Mouse (Mus musculus): ENCODE data around the gene Rbfox3. TPM values are rescaled to one million over a fixed set of nuclear protein-coding genes. Genes with fewer than 3 reads are reported as not detected.

Rbfox3 gene
- polyA plus RNA-seq, 1 experiment from 2014 or later = 0.09 TPM

DNA sequence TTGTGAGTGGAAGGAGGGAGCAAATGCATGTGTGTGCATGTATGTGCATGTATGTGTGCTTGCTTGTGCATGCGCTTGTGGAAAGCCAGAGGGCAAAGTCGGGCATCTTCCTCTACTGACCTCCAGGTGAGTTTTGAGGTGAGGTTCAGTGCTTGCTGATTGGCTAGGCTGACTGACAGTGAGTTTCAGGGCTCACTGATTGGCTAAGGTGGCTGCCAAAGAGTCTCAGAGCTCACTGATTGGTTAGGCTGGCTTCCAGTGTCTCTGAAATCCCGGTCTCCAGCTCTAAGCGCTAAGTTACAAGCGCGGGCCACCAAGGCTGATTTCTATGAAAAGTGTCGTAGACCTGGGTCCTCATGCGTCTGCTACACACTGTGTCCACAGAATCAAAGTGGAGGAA lies 185.0 kb downstream of the Rbfox3 start:
- Histone ChIP-seq H3K4me1 (ENCODE audit: control insufficient read depth, insufficient read depth, low read length) (no peaks in the 10 kb centered on the region), H3K4me3 (ENCODE audit: low read length) (no peak overlapping the region), H3K27me3 (ENCODE audit: control insufficient read depth, insufficient read depth, low read length) (no peaks in the 10 kb centered on the region), H3K27ac (ENCODE audit: low read length) (no peak overlapping the region), H3K9me3 (replicated peaks; ENCODE audit: control insufficient read depth, low read length) (no peaks in the 10 kb centered on the region), H3K4me2 (ENCODE audit: low read depth, low read length) (no peak overlapping the region), H3K9ac (ENCODE audit: low read length) (no peak overlapping the region), H3K36me3 (ENCODE audit: control insufficient read depth, insufficient read depth) (no peaks in the 10 kb centered on the region)
- 74% methylated on average over 8 of the region's 8 CpGs for WGBS
- no peak for ATAC-seq (replicated peaks; ENCODE audit: extremely low read depth, insufficient read depth, low FRiP score)

DNA sequence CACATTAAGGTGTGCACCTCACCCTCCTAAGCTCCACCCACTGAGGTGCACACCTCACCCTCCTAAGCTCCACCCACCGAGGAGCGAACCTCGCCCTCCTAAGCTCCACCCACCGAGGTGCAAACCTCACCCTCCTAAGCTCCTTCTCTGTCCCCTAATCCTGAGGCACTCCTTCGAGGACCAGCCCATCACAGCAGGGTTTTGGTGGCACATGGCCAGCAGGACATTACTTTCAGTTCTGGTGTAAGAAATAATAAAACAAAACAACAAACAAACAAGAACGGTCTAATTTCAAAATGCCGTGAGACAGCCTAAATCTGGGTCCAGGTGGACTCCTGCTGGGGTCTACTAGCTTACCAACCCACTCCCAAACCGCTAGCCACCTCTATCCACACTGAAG lies 187.0 kb downstream of the Rbfox3 start:
- Histone ChIP-seq H3K4me3 (ENCODE audit: low read length) (no peak overlapping the region), H3K9me3 (replicated peaks; ENCODE audit: control insufficient read depth, low read length) (no peaks in the 10 kb centered on the region), H3K27me3 (ENCODE audit: control insufficient read depth, insufficient read depth, low read length) (no peaks in the 10 kb centered on the region), H3K9ac (ENCODE audit: low read length) (no peak overlapping the region), H3K36me3 (ENCODE audit: control insufficient read depth, insufficient read depth) (no peaks in the 10 kb centered on the region), H3K4me1 (ENCODE audit: control insufficient read depth, insufficient read depth, low read length) (no peaks in the 10 kb centered on the region), H3K27ac (ENCODE audit: low read length) (no peak overlapping the region), H3K4me2 (ENCODE audit: low read depth, low read length) (no peak overlapping the region)
- no peak for ATAC-seq (replicated peaks; ENCODE audit: extremely low read depth, insufficient read depth, low FRiP score)
- 82% methylated on average over 8 of the region's 8 CpGs for WGBS

DNA sequence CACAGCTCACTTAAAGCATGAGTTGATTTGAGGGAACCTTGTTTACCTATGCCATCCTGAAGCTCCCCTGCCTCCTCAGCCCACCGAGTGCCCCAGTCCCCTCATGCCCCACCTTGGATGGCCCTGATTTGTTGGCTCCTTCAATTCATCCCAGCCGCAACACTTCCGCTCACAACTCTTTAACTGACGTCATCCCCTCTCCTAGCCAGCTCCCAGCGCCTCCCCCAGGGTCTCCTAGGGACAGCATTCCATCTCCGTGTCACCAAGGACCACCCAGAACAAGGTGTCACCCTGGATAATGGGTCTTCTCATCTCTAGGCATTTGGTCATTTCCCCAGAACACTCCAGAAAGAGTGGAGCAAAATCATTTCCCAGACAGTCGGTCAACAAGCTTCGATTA lies 188.2 kb downstream of the Rbfox3 start:
- H3K4me2 ChIP-seq (ENCODE audit: low read depth, low read length) = no peak overlapping the region
- no peaks in the 10 kb centered on the region for H3K36me3 ChIP-seq (ENCODE audit: control insufficient read depth, insufficient read depth)
- no peaks in the 10 kb centered on the region for H3K27me3 ChIP-seq (ENCODE audit: control insufficient read depth, insufficient read depth, low read length)
- no peaks in the 10 kb centered on the region for H3K9me3 ChIP-seq (replicated peaks; ENCODE audit: control insufficient read depth, low read length)
- ATAC-seq (replicated peaks; ENCODE audit: extremely low read depth, insufficient read depth, low FRiP score) = no peak
- WGBS = 48% methylated on average over 8 of the region's 8 CpGs
- no peak overlapping the region for H3K27ac ChIP-seq (ENCODE audit: low read length)
- no peak overlapping the region for H3K9ac ChIP-seq (ENCODE audit: low read length)
- H3K4me1 ChIP-seq (ENCODE audit: control insufficient read depth, insufficient read depth, low read length) = no peaks in the 10 kb centered on the region
- H3K4me3 ChIP-seq (ENCODE audit: low read length) = no peak overlapping the region

DNA sequence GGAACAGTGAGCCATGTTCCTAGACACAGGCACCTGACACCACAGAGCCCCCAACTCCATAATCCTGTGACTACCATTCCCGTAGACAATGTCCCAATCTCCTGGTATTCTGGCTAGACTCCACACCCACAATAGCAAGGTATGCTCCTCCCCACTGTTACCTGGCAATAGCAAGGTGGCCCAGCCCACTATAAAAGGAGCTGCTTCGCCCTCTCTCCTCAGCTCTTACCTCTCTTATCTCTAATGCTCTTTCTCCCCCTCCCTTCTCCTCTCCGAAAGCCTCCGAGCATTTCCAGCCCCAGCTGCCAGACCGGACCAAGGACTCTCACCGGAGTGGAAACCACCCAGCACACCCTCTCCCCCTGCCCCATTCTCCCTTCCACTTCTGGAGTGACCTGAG lies 189.5 kb downstream of the Rbfox3 start:
- no peaks in the 10 kb centered on the region for H3K27me3 ChIP-seq (ENCODE audit: control insufficient read depth, insufficient read depth, low read length)
- no peak overlapping the region for H3K27ac ChIP-seq (ENCODE audit: low read length)
- no peak overlapping the region for H3K9ac ChIP-seq (ENCODE audit: low read length)
- H3K4me2 ChIP-seq (ENCODE audit: low read depth, low read length) = no peak overlapping the region
- no peak overlapping the region for H3K4me3 ChIP-seq (ENCODE audit: low read length)
- no peaks in the 10 kb centered on the region for H3K36me3 ChIP-seq (ENCODE audit: control insufficient read depth, insufficient read depth)
- no peaks in the 10 kb centered on the region for H3K9me3 ChIP-seq (replicated peaks; ENCODE audit: control insufficient read depth, low read length)
- 37% methylated on average over 6 of the region's 6 CpGs for WGBS
- H3K4me1 ChIP-seq (ENCODE audit: control insufficient read depth, insufficient read depth, low read length) = no peaks in the 10 kb centered on the region
- ATAC-seq (replicated peaks; ENCODE audit: extremely low read depth, insufficient read depth, low FRiP score) = no peak

- Histone ChIP-seq H3K4me3 (ENCODE audit: low read length) (no peak overlapping the region), H3K9ac (ENCODE audit: low read length) (no peak overlapping the region), H3K9me3 (replicated peaks; ENCODE audit: control insufficient read depth, low read length) (no peaks in the 10 kb centered on the region), H3K27ac (ENCODE audit: low read length) (no peak overlapping the region), H3K36me3 (ENCODE audit: control insufficient read depth, insufficient read depth) (no peaks in the 10 kb centered on the region), H3K27me3 (ENCODE audit: control insufficient read depth, insufficient read depth, low read length) (no peaks in the 10 kb centered on the region; the same call in 1 of the 2 replicates), H3K4me1 (ENCODE audit: control insufficient read depth, insufficient read depth, low read length) (no peaks in the 10 kb centered on the region), H3K4me2 (ENCODE audit: low read depth, low read length) (no peak overlapping the region)
- 79% methylated on average over 26 of the region's 26 CpGs for WGBS
- ATAC-seq (replicated peaks; ENCODE audit: extremely low read depth, insufficient read depth, low FRiP score) = no peak
These were observed 196.5 kb downstream of the Rbfox3 start for GRCm38 (mm10) chr11:118714601-118715524.

DNA sequence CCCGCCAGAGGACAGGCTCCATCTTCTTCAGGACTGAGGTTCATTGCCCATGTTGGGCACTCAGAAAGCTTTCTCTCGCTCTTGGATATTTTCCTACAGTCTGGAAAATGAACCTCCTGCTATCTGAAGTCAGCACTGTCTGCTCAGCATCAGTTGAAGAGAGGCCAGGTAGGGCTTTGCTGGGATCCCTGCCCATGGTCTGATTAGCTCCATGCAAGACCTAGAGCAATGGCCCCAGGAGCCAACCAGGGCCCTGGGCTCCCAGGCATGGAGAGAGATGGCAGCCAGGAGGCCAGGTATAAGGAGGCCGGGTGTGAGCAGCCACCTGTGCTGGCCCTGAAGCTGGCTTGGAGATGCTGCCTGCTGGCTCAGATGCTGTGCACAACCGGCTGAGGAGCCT lies 198.6 kb downstream of the Rbfox3 start:
- Histone ChIP-seq H3K27ac (ENCODE audit: low read length) (no peak overlapping the region), H3K4me1 (ENCODE audit: control insufficient read depth, insufficient read depth, low read length) (no peaks in the 10 kb centered on the region), H3K9me3 (replicated peaks; ENCODE audit: control insufficient read depth, low read length) (peaks cover 3% of the 10 kb centered on the region; the same call in 1 of the 2 replicates), H3K4me3 (ENCODE audit: low read length) (no peak overlapping the region), H3K36me3 (ENCODE audit: control insufficient read depth, insufficient read depth) (no peaks in the 10 kb centered on the region), H3K4me2 (ENCODE audit: low read depth, low read length) (no peak overlapping the region), H3K27me3 (ENCODE audit: control insufficient read depth, insufficient read depth, low read length) (no peaks in the 10 kb centered on the region; the same call in 1 of the 2 replicates), H3K9ac (ENCODE audit: low read length) (no peak overlapping the region)
- no peak for ATAC-seq (replicated peaks; ENCODE audit: extremely low read depth, insufficient read depth, low FRiP score)
- WGBS = 71% methylated on average over 4 of the region's 4 CpGs

GRCm38 (mm10) chr11:118712058-118712457 lies 199.3 kb downstream of the Rbfox3 start:
- H3K36me3 ChIP-seq (ENCODE audit: control insufficient read depth, insufficient read depth) = no peaks in the 10 kb centered on the region
- H3K4me3 ChIP-seq (ENCODE audit: low read length) = no peak overlapping the region
- no peak overlapping the region for H3K9ac ChIP-seq (ENCODE audit: low read length)
- H3K4me2 ChIP-seq (ENCODE audit: low read depth, low read length) = no peak overlapping the region
- no peaks in the 10 kb centered on the region; the same call in 1 of the 2 replicates for H3K27me3 ChIP-seq (ENCODE audit: control insufficient read depth, insufficient read depth, low read length)
- no peak for ATAC-seq (replicated peaks; ENCODE audit: extremely low read depth, insufficient read depth, low FRiP score)
- no peaks in the 10 kb centered on the region for H3K4me1 ChIP-seq (ENCODE audit: control insufficient read depth, insufficient read depth, low read length)
- 80% methylated on average over 9 of the region's 9 CpGs for WGBS
- H3K27ac ChIP-seq (ENCODE audit: low read length) = no peak overlapping the region
- H3K9me3 ChIP-seq (replicated peaks; ENCODE audit: control insufficient read depth, low read length) = peaks cover 3% of the 10 kb centered on the region; the same call in 1 of the 2 replicates

DNA sequence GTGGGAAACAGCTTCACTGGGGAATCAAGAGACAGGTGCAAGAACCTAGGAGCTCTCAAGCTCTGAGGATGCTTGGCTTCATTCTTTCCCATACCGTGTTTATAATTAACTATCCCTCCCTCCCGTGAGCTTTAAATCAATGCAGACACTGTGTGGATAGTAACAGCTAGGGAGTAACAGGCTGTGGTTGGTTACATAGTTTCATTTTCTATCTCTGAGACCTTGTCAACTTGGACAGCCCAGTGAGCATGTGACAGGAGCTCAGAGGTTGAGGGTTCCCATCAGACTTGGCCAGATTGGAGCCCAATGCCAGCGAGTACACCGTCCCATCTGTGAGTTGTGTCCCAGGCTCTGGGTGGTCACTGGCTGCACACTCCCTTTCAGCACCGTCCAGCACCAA lies 201.4 kb downstream of the Rbfox3 start:
- no peaks in the 10 kb centered on the region for H3K36me3 ChIP-seq (ENCODE audit: control insufficient read depth, insufficient read depth)
- H3K9ac ChIP-seq (ENCODE audit: low read length) = no peak overlapping the region
- no peaks in the 10 kb centered on the region for H3K4me1 ChIP-seq (ENCODE audit: control insufficient read depth, insufficient read depth, low read length)
- WGBS = 77% methylated on average over 5 of the region's 5 CpGs
- ATAC-seq (replicated peaks; ENCODE audit: extremely low read depth, insufficient read depth, low FRiP score) = no peak
- H3K4me2 ChIP-seq (ENCODE audit: low read depth, low read length) = no peak overlapping the region
- no peak overlapping the region for H3K4me3 ChIP-seq (ENCODE audit: low read length)
- H3K27ac ChIP-seq (ENCODE audit: low read length) = no peak overlapping the region
- no peaks in the 10 kb centered on the region; the same call in 1 of the 2 replicates for H3K27me3 ChIP-seq (ENCODE audit: control insufficient read depth, insufficient read depth, low read length)
- H3K9me3 ChIP-seq (replicated peaks; ENCODE audit: control insufficient read depth, low read length) = peaks cover 3% of the 10 kb centered on the region; the same call in 1 of the 2 replicates

- 51% methylated on average over 16 of the region's 16 CpGs for WGBS
- Histone ChIP-seq H3K9ac (ENCODE audit: low read length) (no peak overlapping the region), H3K9me3 (replicated peaks; ENCODE audit: control insufficient read depth, low read length) (no peaks in the 10 kb centered on the region), H3K4me2 (ENCODE audit: low read depth, low read length) (no peak overlapping the region), H3K27me3 (ENCODE audit: control insufficient read depth, insufficient read depth, low read length) (peaks cover 8% of the 10 kb centered on the region), H3K27ac (ENCODE audit: low read length) (no peak overlapping the region), H3K4me3 (ENCODE audit: low read length) (no peak overlapping the region), H3K36me3 (ENCODE audit: control insufficient read depth, insufficient read depth) (no peaks in the 10 kb centered on the region), H3K4me1 (ENCODE audit: control insufficient read depth, insufficient read depth, low read length) (no peaks in the 10 kb centered on the region)
- ATAC-seq (replicated peaks; ENCODE audit: extremely low read depth, insufficient read depth, low FRiP score) = no peak
These were observed 215.0 kb downstream of the Rbfox3 start for GRCm38 (mm10) chr11:118696226-118696930.

Data from heart, embryonic 16.5 days (tissue).